Mouse (Mus musculus) small intestine, adult 2 months (tissue): ENCODE data around the gene Lrrn2.

Source experiments
- CTCF ChIP-seq: fragments of 200-500 bp; IDR thresholded peaks from 2 replicates; pipeline ENCODE4 v1.5.1; 2012; ENCODE audit warnings: low read depth, mild to moderate bottlenecking, control low read depth, inconsistent platforms, low read length, moderate library complexity, mixed read lengths; ENCODE audit not compliant: insufficient replicate concordance, insufficient read length; ENCODE audit errors: extremely low read depth
- POLR2A ChIP-seq: fragments of 200-500 bp; IDR thresholded peaks from 2 replicates; pipeline ENCODE4 v1.6.1; 2012; ENCODE audit warnings: low read depth, mild to moderate bottlenecking, control low read depth, inconsistent platforms, low read length, moderate library complexity

- no peak for TF ChIP-seq POLR2A
- no peak for TF ChIP-seq CTCF
Measured at GRCm38 (mm10) chr1:132928907-132929250, 48.8 kb downstream of the Lrrn2 start.
